Mouse (Mus musculus) ES-Bruce4 (cell line): ENCODE measurements around the gene Ppcdc. TPM values are rescaled to one million over a fixed set of nuclear protein-coding genes. Genes with fewer than 3 reads are reported as not detected.
"Not testable (repeated sequence)": the region's sequence is repeated elsewhere in the genome, so short reads cannot be mapped to it uniquely, and the experiment has no call there.

Experiments
- H3K27ac ChIP-seq: 2 replicates; pipeline ENCODE4 v1.5.1; 2012; ENCODE audit warnings: low read length, inconsistent platforms; ENCODE audit not compliant: insufficient read depth
- H3K27me3 ChIP-seq: 2 replicates; pipeline ENCODE4 v1.6.1; 2012; ENCODE audit warnings: mild to moderate bottlenecking, low read length, inconsistent platforms; ENCODE audit not compliant: control insufficient read depth, poor library complexity, insufficient read depth, severe bottlenecking
- H3K36me3 ChIP-seq: 2 replicates; pipeline ENCODE4 v1.6.1; 2012; ENCODE audit warnings: inconsistent platforms, mild to moderate bottlenecking, low read length, moderate library complexity; ENCODE audit not compliant: control insufficient read depth, poor library complexity, insufficient read depth, severe bottlenecking
- H3K4me1 ChIP-seq: one replicate; pipeline ENCODE4 v1.8.1; 2011; ENCODE audit warnings: low read length; ENCODE audit not compliant: control insufficient read depth, insufficient read depth
- H3K4me3 ChIP-seq: 2 replicates; pipeline ENCODE4 v1.5.1; 2011; ENCODE audit warnings: low read depth, mild to moderate bottlenecking, low read length
- H3K9ac ChIP-seq: 2 replicates; pipeline ENCODE4 v1.6.1; 2012; ENCODE audit warnings: low read depth, mild to moderate bottlenecking, inconsistent platforms; ENCODE audit not compliant: poor library complexity, severe bottlenecking
- H3K9me3 ChIP-seq: replicated peaks from 2 replicates; pipeline ENCODE4 v1.6.1; 2012; ENCODE audit warnings: mild to moderate bottlenecking, low read length, inconsistent platforms; ENCODE audit not compliant: control insufficient read depth, poor library complexity, insufficient read depth, severe bottlenecking
- CTCF ChIP-seq: IDR thresholded peaks from one replicate; pipeline ENCODE4 v1.8.1; 2011; ENCODE audit warnings: low read depth, low read length
- EP300 ChIP-seq: IDR thresholded peaks from 2 replicates; pipeline ENCODE4 v1.6.1; 2011; ENCODE audit warnings: low read depth, low read length; ENCODE audit not compliant: insufficient read depth
- POLR2A ChIP-seq: IDR thresholded peaks from one replicate; pipeline ENCODE4 v1.8.1; 2011; ENCODE audit warnings: low read length; ENCODE audit not compliant: insufficient read depth
- polyA plus RNA-seq: library from polyadenylated mRNA; stranded (reverse); fragments of >200 nt; gene quantifications from 2 replicates; pipeline ENCODE4 v1.2.4, GENCODE M21; 2011; ENCODE audit warnings: low read depth; ENCODE audit not compliant: missing spikeins, insufficient read depth, insufficient read length

Gene Ppcdc
- polyA plus RNA-seq, 1 experiment, result 35.6 TPM

DNA sequence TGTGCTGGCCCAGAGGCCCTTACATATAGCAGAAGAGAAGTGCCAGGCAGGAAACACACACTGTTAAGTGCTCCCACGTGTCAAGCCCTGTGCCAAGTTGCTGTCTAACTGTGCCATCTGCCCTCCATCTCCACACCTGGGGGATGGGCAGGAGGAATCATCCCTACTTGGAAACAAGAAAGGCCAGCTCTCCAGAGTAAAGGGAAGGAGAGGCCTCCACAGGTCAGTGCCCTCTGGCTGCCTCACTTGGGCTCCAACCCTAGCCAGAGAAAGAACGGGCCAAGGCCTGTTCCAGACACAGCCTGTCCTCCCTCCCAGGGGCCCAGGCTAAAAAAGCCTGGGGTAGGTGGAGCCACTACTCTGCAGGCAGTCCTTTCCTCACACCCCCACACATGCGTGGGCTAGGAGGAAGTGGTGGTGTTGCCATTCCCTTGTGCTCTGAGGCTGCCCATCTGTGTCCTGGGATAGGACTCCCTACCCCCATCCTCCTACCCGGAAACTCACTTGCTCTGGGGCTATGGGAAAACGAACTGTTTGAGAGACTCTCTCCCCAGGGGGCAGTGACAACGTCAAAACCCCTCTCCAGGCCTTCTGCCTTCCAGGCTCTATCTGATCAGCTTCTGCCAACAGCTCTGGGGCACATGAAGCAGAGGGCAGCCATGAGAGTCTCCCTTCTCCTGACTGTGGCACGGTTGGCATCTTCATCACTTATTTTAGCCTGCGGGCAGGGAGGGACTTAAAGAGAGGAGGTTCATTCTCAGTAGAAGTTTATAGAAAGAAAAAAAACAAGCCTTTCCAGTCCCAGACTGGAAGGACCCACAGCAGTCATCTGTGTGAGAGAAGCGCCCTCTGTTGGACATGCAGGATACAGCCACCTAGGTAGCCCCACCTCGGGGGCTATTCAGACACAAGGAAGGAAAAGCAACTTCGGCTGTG is 6.6 kb downstream of the Ppcdc start:
- Histone ChIP-seq H3K9ac (no peak overlapping the region), H3K36me3 (peaks cover 3% of the 10 kb centered on the region; the same call in 1 of the 2 replicates), H3K27ac (peak overlapping the region; percentile 30; the same call in 1 of the 2 replicates)

DNA sequence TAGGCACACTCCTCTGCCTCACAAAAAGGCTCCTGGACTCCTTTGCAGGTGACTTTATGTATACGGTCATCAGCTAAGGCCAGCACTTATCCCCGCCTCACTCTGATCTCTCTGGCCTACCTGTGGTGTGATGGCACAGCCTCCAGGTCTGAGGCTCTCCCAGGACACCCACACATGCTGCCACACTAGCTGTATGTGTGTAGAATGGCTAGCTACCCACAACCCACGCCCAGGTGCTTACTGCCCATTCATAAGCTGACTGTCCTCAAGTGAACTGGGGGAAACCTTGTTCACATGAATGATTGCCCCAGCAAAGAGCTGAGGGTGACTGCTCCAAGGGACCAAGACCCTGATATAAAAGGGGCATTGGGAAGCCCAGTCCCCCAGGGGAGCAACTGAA is 7.4 kb downstream of the Ppcdc start:
- Histone ChIP-seq H3K9me3 (no peaks in the 10 kb centered on the region), H3K4me1 (peaks cover 18% of the 10 kb centered on the region), H3K27ac (no peak overlapping the region), H3K9ac (no peak overlapping the region), H3K27me3 (no peaks in the 10 kb centered on the region), H3K4me3 (no peak overlapping the region), H3K36me3 (peaks cover 3% of the 10 kb centered on the region; the same call in 1 of the 2 replicates)
- TF ChIP-seq CTCF (no peak), POLR2A (no peak), EP300 (no peak)

More for the DNA sequence above, 6.6 kb downstream of the Ppcdc start:
- Histone ChIP-seq H3K9me3 (no peaks in the 10 kb centered on the region), H3K4me3 (no peak overlapping the region), H3K27me3 (no peaks in the 10 kb centered on the region), H3K4me1 (peaks cover 16% of the 10 kb centered on the region)
- no peak for TF ChIP-seq EP300
- TF ChIP-seq CTCF, result peak; percentile 86
- no peak for TF ChIP-seq POLR2A

DNA sequence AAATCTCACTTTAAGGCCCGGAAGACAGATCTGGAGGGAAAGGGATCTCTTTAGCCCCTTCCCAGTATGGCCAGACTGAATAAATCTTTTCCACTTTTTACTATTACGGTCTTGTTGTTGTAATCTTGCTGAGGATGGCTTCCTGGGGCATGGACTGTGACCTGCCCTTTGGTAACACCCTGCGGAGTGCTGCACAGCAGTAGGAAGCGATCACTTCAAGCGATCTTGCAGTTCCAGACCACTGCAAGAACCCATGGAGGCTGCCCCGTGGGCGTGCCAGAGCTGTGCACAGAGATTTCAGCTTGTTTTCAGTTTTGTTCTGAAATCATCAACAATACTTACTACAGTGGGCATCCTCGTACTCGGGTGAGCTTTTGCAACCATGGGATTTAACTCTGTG is 8.7 kb downstream of the Ppcdc start:
- Histone ChIP-seq H3K9ac (no peak overlapping the region), H3K9me3 (no peaks in the 10 kb centered on the region), H3K27me3 (no peaks in the 10 kb centered on the region), H3K36me3 (peaks cover 3% of the 10 kb centered on the region; the same call in 1 of the 2 replicates), H3K4me1 (peaks cover 18% of the 10 kb centered on the region), H3K27ac (peak overlapping the region; percentile 71), H3K4me3 (no peak overlapping the region)
- TF ChIP-seq POLR2A (no peak), EP300 (no peak), CTCF (no peak)

DNA sequence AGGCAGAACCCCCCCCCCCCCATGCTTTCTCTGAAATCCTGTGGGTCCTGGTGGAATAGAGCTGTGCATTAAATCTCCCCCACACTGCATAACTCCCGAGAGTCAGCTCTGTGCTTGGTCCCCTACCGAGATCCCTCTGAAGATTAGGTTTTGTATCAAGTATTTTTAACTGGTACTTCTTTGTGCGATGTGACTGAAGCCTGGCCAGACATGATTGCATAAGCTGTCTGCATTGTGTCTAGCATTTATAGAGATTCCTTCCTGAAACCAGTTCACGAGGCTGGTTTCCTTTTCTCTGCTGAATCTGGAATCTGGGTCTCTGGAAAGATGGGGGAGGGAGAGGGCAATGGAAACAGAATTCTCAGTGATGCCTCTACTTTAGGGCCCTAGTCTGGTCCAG is 11.5 kb downstream of the Ppcdc start:
- no peak overlapping the region for H3K4me3 ChIP-seq
- peak overlapping the region; percentile 91 for H3K27ac ChIP-seq
- H3K9ac ChIP-seq, result peak overlapping the region; percentile 51
- H3K36me3 ChIP-seq, result no peaks in the 10 kb centered on the region
- H3K4me1 ChIP-seq, result peaks cover 15% of the 10 kb centered on the region
- H3K27me3 ChIP-seq, result no peaks in the 10 kb centered on the region
- no peaks in the 10 kb centered on the region for H3K9me3 ChIP-seq
- TF ChIP-seq EP300 (no peak), POLR2A (no peak), CTCF (no peak)

- H3K9ac ChIP-seq, result peak overlapping the region; percentile 51
- peak overlapping the region; percentile 91 for H3K27ac ChIP-seq
These were observed 12.0 kb downstream of the Ppcdc start for GRCm38 (mm10) chr9:57427937-57428336.

DNA sequence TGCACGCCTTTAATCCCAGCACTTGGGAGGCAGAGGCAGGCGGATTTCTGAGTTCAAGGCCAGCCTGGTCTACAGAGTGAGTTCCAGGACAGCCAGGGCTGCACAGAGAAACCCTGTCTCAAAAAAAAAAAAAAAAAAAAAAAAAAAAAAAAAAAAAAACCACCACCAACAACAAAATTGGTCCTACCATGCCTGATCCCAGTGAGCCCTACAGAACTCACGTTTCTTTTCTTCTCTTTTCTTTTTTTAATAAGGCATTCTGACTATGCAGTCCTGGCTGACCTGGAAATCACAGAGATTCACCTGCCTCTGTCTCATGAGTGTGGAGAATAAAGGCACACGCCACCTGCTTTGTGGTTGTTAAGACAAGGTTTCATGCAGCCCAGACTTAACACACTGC is 12.8 kb downstream of the Ppcdc start:
- H3K4me3 ChIP-seq, H3K4me1 ChIP-seq, H3K9me3 ChIP-seq, H3K36me3 ChIP-seq, H3K27me3 ChIP-seq: not testable (repeated sequence)
- peak overlapping the region; percentile 91 for H3K27ac ChIP-seq
- H3K9ac ChIP-seq, result peak overlapping the region; percentile 51

More at GRCm38 (mm10) chr9:57427937-57428336, 12.0 kb downstream of the Ppcdc start:
- Histone ChIP-seq H3K36me3 (no peaks in the 10 kb centered on the region), H3K4me3 (no peak overlapping the region), H3K27me3 (no peaks in the 10 kb centered on the region), H3K4me1 (peaks cover 12% of the 10 kb centered on the region), H3K9me3 (no peaks in the 10 kb centered on the region)
- TF ChIP-seq EP300, result peak; percentile 93
- TF ChIP-seq CTCF, result no peak
